Mouse (Mus musculus) Patski (cell line): Measurements from ENCODE around the gene Lfng. TPM values are rescaled to one million over a fixed set of nuclear protein-coding genes. Genes with fewer than 3 reads are reported as not detected.

Experiments
- ATAC-seq: fragments of 100-300 bp; one replicate; pipeline ENCODE4 v1.8.0; 2021
- CTCF ChIA-PET: fragments of 350-600 bp; sonication (Branson Sonifier 250); formaldehyde crosslinking; loops from one replicate; lab custom pipeline; 2022; ENCODE audit warnings: inconsistent platforms; lab: Charles Lee
- POLR2A ChIA-PET: fragments of 350-600 bp; sonication (Branson Sonifier 250); formaldehyde crosslinking; loops from one replicate; lab custom pipeline; 2022; ENCODE audit warnings: antibody characterized with exemption, inconsistent platforms; lab: Charles Lee
- DNase-seq: peaks from one replicate; pipeline ENCODE4 v3.0.0-alpha.2; 2011; ENCODE audit warnings: low read depth, low spot score
- H3K27me3 ChIP-seq: fragments of 371-371 bp; one replicate; pipeline ENCODE4 v1.5.1; 2021
- CTCF ChIP-seq: fragments of 100-300 bp; IDR thresholded peaks from one replicate; pipeline ENCODE4 v1.5.1; 2021
- in situ Hi-C: fragments of 300-500 bp; cut with MboI; formaldehyde crosslinking; loops from 3 replicates; pipeline ENCODE4 v1.11.1; 2018; ENCODE audit warnings: low pct_unique_long_range_greater_than_20kb, mixed read lengths
- polyA plus RNA-seq: library from polyadenylated mRNA; unstranded; gene quantifications from one replicate; pipeline ENCODE4 v1.2.3, GENCODE M21; 2021

Lfng gene
- polyA plus RNA-seq, 1 experiment from 2014 or later = 56.0 TPM

DNA sequence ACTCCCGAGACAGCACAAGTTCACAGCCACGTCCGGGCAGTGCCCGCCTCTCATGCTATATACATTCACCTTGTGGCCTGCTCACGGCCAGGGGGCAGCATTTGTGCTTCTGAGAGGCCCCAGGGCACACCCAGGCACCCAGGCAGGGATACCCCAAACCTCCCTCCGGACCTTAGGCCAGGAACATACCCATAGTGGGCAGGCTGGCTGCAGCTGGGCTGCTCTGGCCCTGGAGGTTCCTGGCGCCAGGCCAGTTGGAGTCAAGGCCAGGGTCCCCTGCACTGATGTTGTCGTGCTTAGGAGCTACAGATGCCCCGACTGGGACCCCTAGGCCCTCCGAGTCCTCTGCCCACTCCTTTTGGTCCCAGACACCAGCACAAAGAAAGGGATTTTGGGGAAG is 14.4 kb downstream of the Lfng start:
- no peak for TF ChIP-seq CTCF
- ATAC-seq (no peak), DNase-seq (no peak)
- ChIA-PET POLR2A (interaction anchor here (1.0 kb wide), 1 partner anchor 10 kb away, joined by 3 read pairs; no protein-coding TSS in a partner anchor), CTCF (interaction anchor here (2.2 to 4.2 kb wide), 2 partner anchors 15 to 82 kb away, joined by 6 to 31 read pairs; no protein-coding TSS in a partner anchor)
- H3K27me3 ChIP-seq = no peaks in the 10 kb centered on the region
- in situ Hi-C loops = no loop called here

GRCm38 (mm10) chr5:140622978-140623670 is 16.0 kb downstream of the Lfng start:
- ChIA-PET CTCF (interaction anchor here (1.0 kb wide), 1 partner anchor 83 kb away, joined by 3 read pairs; no protein-coding TSS in a partner anchor), POLR2A (no interaction called here)
- no peak for TF ChIP-seq CTCF
- peak; percentile 14 for ATAC-seq
- DNase-seq = no peak
- in situ Hi-C loops = no loop called here
- no peaks in the 10 kb centered on the region for H3K27me3 ChIP-seq

- in situ Hi-C loops = no loop called here
- CTCF ChIA-PET = interaction anchor here (1.0 kb wide), 1 partner anchor 84 kb away, joined by 3 read pairs; no protein-coding TSS in a partner anchor
- no peaks in the 10 kb centered on the region for H3K27me3 ChIP-seq
- ATAC-seq (no peak), DNase-seq (no peak)
- POLR2A ChIA-PET = no interaction called here
- TF ChIP-seq CTCF = no peak
These were observed 16.7 kb downstream of the Lfng start for GRCm38 (mm10) chr5:140623791-140624190.

- CTCF ChIA-PET = no interaction called here
- ATAC-seq (no peak), DNase-seq (no peak)
- POLR2A ChIA-PET = no interaction called here
- no peaks in the 10 kb centered on the region for H3K27me3 ChIP-seq
- in situ Hi-C loops = no loop called here
- no peak for TF ChIP-seq CTCF
These were observed 17.1 kb downstream of the Lfng start for GRCm38 (mm10) chr5:140624238-140624637.

DNA sequence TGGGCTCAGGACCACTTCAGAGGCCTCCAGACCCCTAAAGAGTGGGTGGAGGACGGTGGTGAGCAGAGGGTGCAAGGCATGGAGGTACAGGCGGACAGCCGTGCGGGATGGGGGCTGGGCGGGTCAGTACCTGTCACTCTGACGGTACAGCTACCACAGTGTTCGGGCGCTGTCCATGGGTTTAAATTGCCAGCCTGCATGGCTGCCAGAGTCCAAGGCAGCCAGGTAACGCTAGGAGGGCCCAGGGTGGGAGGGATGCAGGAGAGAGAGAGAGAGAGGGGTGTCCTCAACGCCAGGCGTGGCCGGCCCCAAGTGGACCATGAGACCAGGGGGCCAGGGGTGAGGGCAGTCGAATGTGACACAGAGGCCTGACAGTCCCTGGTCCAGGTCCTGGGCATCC is 17.8 kb downstream of the Lfng start:
- ChIA-PET CTCF (no interaction called here), POLR2A (no interaction called here)
- TF ChIP-seq CTCF = no peak
- ATAC-seq = no peak
- DNase-seq = no peak
- in situ Hi-C loops = loop anchor here (25.0 kb wide), 1 partner anchor 1988 kb away; no protein-coding TSS in a partner anchor
- no peaks in the 10 kb centered on the region for H3K27me3 ChIP-seq

- ChIA-PET POLR2A (no interaction called here), CTCF (no interaction called here)
- TF ChIP-seq CTCF = no peak
- ATAC-seq (no peak), DNase-seq (no peak)
- in situ Hi-C loops = loop anchor here (25.0 kb wide), 1 partner anchor 1990 kb away; no protein-coding TSS in a partner anchor
- H3K27me3 ChIP-seq = no peaks in the 10 kb centered on the region
These were observed 20.5 kb downstream of the Lfng start for GRCm38 (mm10) chr5:140627580-140627979.

- no peak for TF ChIP-seq CTCF
- CTCF ChIA-PET = no interaction called here
- in situ Hi-C loops = loop anchor here (25.0 kb wide), 1 partner anchor 1992 kb away; no protein-coding TSS in a partner anchor
- no peaks in the 10 kb centered on the region for H3K27me3 ChIP-seq
- no peak for ATAC-seq
- no peak for DNase-seq
- POLR2A ChIA-PET = interaction anchor here (0.8 kb wide), 1 partner anchor 10 kb away, joined by 3 read pairs; no protein-coding TSS in a partner anchor
These were observed 21.9 kb downstream of the Lfng start for GRCm38 (mm10) chr5:140628995-140629394.

DNA sequence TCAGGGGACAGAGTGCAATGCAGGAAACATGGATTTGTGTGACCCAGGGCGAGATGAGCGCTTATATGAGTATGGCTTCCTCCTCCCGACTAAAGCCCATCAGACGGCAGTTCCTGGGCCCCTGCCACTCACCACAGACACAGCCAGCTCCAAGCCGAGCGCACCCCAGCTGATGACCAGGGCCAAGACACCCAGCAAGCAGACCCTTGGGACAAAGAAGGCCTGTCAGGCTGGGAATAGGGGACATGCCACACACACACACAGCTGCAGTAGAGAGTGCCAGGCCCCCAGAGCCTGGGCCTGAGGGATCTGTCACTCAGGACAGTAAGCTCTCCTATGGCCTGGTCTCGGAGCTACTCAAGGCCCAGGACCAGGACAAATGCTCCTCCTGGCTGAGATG is 26.3 kb downstream of the Lfng start:
- CTCF ChIA-PET = interaction anchor here (1.0 kb wide), 1 partner anchor 16 kb away, joined by 3 read pairs; the partner anchor contains the start of gene Ttyh3
- DNase-seq (no peak), ATAC-seq (no peak)
- H3K27me3 ChIP-seq = no peaks in the 10 kb centered on the region
- in situ Hi-C loops = loop anchor here (25.0 kb wide), 1 partner anchor 1996 kb away; no protein-coding TSS in a partner anchor
- POLR2A ChIA-PET = no interaction called here
- no peak for TF ChIP-seq CTCF

DNA sequence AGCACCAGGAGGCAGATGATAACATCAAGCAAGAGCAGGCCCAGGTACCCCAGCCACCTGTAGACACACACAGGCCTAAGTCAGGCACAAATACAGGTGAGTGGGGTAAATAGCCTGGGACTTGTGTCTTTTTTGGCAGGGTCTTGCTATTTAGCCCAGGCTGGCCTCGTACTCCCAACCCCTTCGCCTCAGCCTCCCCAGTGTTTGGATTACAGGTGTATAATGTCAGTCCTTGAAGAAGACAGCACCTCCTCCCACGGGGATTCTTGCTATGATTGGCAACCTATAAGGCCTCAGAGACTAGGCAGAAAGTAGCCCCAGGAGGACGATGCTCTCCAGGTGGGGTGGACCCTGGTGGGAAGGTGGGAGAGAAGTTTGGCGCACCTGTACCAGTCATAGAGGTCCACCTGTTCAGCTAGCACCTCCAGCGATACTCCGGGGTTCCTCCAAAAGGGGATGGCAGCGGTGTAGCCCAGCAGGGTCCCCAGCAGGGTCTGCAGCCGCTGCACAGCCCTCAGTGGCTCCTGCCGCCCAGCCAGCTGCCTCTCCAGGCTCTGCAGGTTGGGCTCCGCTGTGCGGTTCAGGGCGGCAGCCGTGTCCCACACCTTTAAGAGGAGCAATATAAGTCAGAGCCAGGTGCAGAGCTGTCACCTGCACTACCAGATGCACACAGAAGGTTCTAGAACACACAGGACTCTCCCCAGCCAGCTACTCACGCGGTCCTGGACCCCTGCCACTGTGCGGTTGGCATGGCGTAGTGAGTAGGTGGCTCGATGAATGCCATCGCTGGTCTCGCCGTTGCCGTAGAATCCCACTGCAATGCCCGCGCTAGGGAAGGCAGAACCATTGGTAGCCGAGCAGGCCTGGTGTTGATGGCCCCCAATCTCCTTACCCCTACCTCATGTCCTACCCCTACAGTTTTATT is 27.9 kb downstream of the Lfng start:
- in situ Hi-C loops = loop anchor here (25.0 kb wide), 1 partner anchor 1998 kb away; no protein-coding TSS in a partner anchor
- no peak for DNase-seq
- TF ChIP-seq CTCF = no peak
- CTCF ChIA-PET = interaction anchor here (1.2 to 1.9 kb wide), 2 partner anchors 12 to 15 kb away, joined by 3 to 6 read pairs; no protein-coding TSS in a partner anchor
- POLR2A ChIA-PET = interaction anchor here (2.6 kb wide), 1 partner anchor 11 kb away, joined by 11 read pairs; no protein-coding TSS in a partner anchor
- H3K27me3 ChIP-seq = no peaks in the 10 kb centered on the region
- no peak for ATAC-seq
